Mouse (Mus musculus): ENCODE results near the gene Hivep3. TPM values are rescaled to one million over a fixed set of nuclear protein-coding genes. Genes with fewer than 3 reads are reported as not detected.

Hivep3 gene
- polyA plus RNA-seq, 1 experiment from 2014 or later = 7.8 TPM

GRCm38 (mm10) chr4:119901556-119902491 is 168.2 kb downstream of the Hivep3 start:
- Histone ChIP-seq H3K4me2 (no peak overlapping the region), H3K9me3 (no peaks in the 10 kb centered on the region), H3K4me1 (no peaks in the 10 kb centered on the region), H3K4me3 (replicated peaks) (no peak overlapping the region), H3K9ac (no peak overlapping the region), H3K27me3 (replicated peaks) (no peaks in the 10 kb centered on the region), H3K36me3 (no peaks in the 10 kb centered on the region), H3K27ac (no peak overlapping the region)
- ATAC-seq (ENCODE audit: insufficient read depth, low FRiP score, low read depth) = no peak; the same call in 1 of the 2 replicates
- WGBS = 61% methylated on average over 16 of the region's 16 CpGs

GRCm38 (mm10) chr4:119903328-119903727 is 169.7 kb downstream of the Hivep3 start:
- no peaks in the 10 kb centered on the region for H3K4me1 ChIP-seq
- H3K36me3 ChIP-seq = no peaks in the 10 kb centered on the region
- H3K27ac ChIP-seq = no peak overlapping the region
- H3K4me3 ChIP-seq (replicated peaks) = no peak overlapping the region
- no peaks in the 10 kb centered on the region for H3K9me3 ChIP-seq
- H3K27me3 ChIP-seq (replicated peaks) = no peaks in the 10 kb centered on the region
- no peak overlapping the region for H3K4me2 ChIP-seq
- no peak overlapping the region for H3K9ac ChIP-seq
- peak; percentile 48; the same call in 1 of the 2 replicates for ATAC-seq (ENCODE audit: insufficient read depth, low FRiP score, low read depth)

- ATAC-seq (ENCODE audit: insufficient read depth, low FRiP score, low read depth) = no peak
- no peaks in the 10 kb centered on the region for H3K9me3 ChIP-seq
- WGBS = 24% methylated on average over 1 of the region's 1 CpGs
Observed at GRCm38 (mm10) chr4:119903806-119904205, 170.2 kb downstream of the Hivep3 start.

GRCm38 (mm10) chr4:119904296-119904695 is 170.7 kb downstream of the Hivep3 start:
- Histone ChIP-seq H3K9ac (no peak overlapping the region), H3K36me3 (no peaks in the 10 kb centered on the region), H3K4me3 (replicated peaks) (no peak overlapping the region), H3K27ac (no peak overlapping the region), H3K4me1 (no peaks in the 10 kb centered on the region), H3K27me3 (replicated peaks) (no peaks in the 10 kb centered on the region), H3K4me2 (no peak overlapping the region), H3K9me3 (no peaks in the 10 kb centered on the region)
- 83% methylated on average over 4 of the region's 4 CpGs for WGBS
- ATAC-seq (ENCODE audit: insufficient read depth, low FRiP score, low read depth) = no peak

More at GRCm38 (mm10) chr4:119903806-119904205, 170.2 kb downstream of the Hivep3 start:
- no peak overlapping the region for H3K9ac ChIP-seq
- H3K4me1 ChIP-seq = no peaks in the 10 kb centered on the region
- H3K27me3 ChIP-seq (replicated peaks) = no peaks in the 10 kb centered on the region
- H3K4me3 ChIP-seq (replicated peaks) = no peak overlapping the region
- H3K4me2 ChIP-seq = no peak overlapping the region
- no peak overlapping the region for H3K27ac ChIP-seq
- H3K36me3 ChIP-seq = no peaks in the 10 kb centered on the region

GRCm38 (mm10) chr4:119907106-119907505 is 173.5 kb downstream of the Hivep3 start:
- H3K27me3 ChIP-seq (replicated peaks) = no peaks in the 10 kb centered on the region
- no peak overlapping the region for H3K27ac ChIP-seq
- no peak overlapping the region for H3K4me2 ChIP-seq
- no peaks in the 10 kb centered on the region for H3K9me3 ChIP-seq
- H3K9ac ChIP-seq = no peak overlapping the region
- 84% methylated on average over 4 of the region's 4 CpGs for WGBS
- H3K36me3 ChIP-seq = no peaks in the 10 kb centered on the region
- ATAC-seq (ENCODE audit: insufficient read depth, low FRiP score, low read depth) = no peak
- H3K4me1 ChIP-seq = no peaks in the 10 kb centered on the region
- no peak overlapping the region for H3K4me3 ChIP-seq (replicated peaks)

GRCm38 (mm10) chr4:119911071-119911904 is 177.7 kb downstream of the Hivep3 start:
- Histone ChIP-seq H3K4me2 (no peak overlapping the region), H3K4me3 (replicated peaks) (no peak overlapping the region), H3K27me3 (replicated peaks) (no peaks in the 10 kb centered on the region), H3K4me1 (0 out of 2 replicates have a peak, but pooled peaks cover 2% of the 10 kb centered on the region), H3K36me3 (no peaks in the 10 kb centered on the region), H3K27ac (no peak overlapping the region), H3K9me3 (no peaks in the 10 kb centered on the region), H3K9ac (no peak overlapping the region)
- 70% methylated on average over 13 of the region's 13 CpGs for WGBS
- no peak for ATAC-seq (ENCODE audit: insufficient read depth, low FRiP score, low read depth)

- no peak overlapping the region for H3K4me2 ChIP-seq
- WGBS = 57% methylated on average over 2 of the region's 2 CpGs
- 0 out of 2 replicates have a peak, but pooled peaks cover 2% of the 10 kb centered on the region for H3K4me1 ChIP-seq
- H3K9me3 ChIP-seq = no peaks in the 10 kb centered on the region
- no peaks in the 10 kb centered on the region for H3K27me3 ChIP-seq (replicated peaks)
- no peak for ATAC-seq (ENCODE audit: insufficient read depth, low FRiP score, low read depth)
- H3K27ac ChIP-seq = no peak overlapping the region
- no peaks in the 10 kb centered on the region for H3K36me3 ChIP-seq
- no peak overlapping the region for H3K4me3 ChIP-seq (replicated peaks)
- no peak overlapping the region for H3K9ac ChIP-seq
Observed at GRCm38 (mm10) chr4:119912216-119912615, 178.6 kb downstream of the Hivep3 start.

- peak; percentile 73 for ATAC-seq (ENCODE audit: insufficient read depth, low FRiP score, low read depth)
- no peaks in the 10 kb centered on the region for H3K27me3 ChIP-seq (replicated peaks)
- H3K36me3 ChIP-seq = no peaks in the 10 kb centered on the region
- no peak overlapping the region for H3K4me2 ChIP-seq
- H3K9ac ChIP-seq = no peak overlapping the region
- WGBS = 27% methylated on average over 4 of the region's 4 CpGs
- 0 out of 2 replicates have a peak, but pooled peaks cover 2% of the 10 kb centered on the region for H3K4me1 ChIP-seq
- 0 out of 2 replicates have a peak overlapping the region, but pooled peaks have one; percentile 31 for H3K27ac ChIP-seq
- no peaks in the 10 kb centered on the region for H3K9me3 ChIP-seq
- no peak overlapping the region for H3K4me3 ChIP-seq (replicated peaks)
Observed at GRCm38 (mm10) chr4:119914194-119914593, 180.6 kb downstream of the Hivep3 start.

GRCm38 (mm10) chr4:119915069-119915468 is 181.5 kb downstream of the Hivep3 start:
- no peak for ATAC-seq (ENCODE audit: insufficient read depth, low FRiP score, low read depth)
- Histone ChIP-seq H3K4me1 (0 out of 2 replicates have a peak, but pooled peaks cover 2% of the 10 kb centered on the region), H3K36me3 (no peaks in the 10 kb centered on the region), H3K4me3 (replicated peaks) (no peak overlapping the region), H3K9me3 (no peaks in the 10 kb centered on the region), H3K27me3 (replicated peaks) (no peaks in the 10 kb centered on the region), H3K9ac (no peak overlapping the region), H3K4me2 (no peak overlapping the region), H3K27ac (no peak overlapping the region)
- 48% methylated on average over 2 of the region's 2 CpGs for WGBS

DNA sequence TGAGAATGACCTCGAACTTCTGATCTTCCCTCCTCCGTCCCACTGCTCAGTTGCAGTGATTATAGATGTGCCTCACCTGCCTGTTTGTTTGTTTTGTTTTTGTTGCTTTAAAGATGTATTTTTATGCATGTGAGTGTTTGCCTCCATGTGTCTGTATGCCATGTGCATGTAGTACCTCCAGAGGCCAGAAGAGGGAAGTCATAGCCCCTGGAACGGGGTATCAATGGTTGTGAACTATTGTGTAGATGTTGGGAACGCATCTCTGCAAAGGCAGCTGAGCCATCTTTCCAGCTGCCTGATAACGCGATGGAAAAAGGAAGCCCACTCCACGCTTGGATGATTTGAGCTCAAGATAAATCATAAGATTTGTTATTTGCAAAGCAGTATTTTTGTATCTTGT is 183.9 kb downstream of the Hivep3 start:
- H3K9me3 ChIP-seq = no peaks in the 10 kb centered on the region
- H3K9ac ChIP-seq = no peak overlapping the region
- H3K4me3 ChIP-seq (replicated peaks) = no peak overlapping the region
- H3K36me3 ChIP-seq = no peaks in the 10 kb centered on the region
- H3K27me3 ChIP-seq (replicated peaks) = no peaks in the 10 kb centered on the region
- 71% methylated on average over 7 of the region's 7 CpGs for WGBS
- H3K4me1 ChIP-seq = 0 out of 2 replicates have a peak, but pooled peaks cover 2% of the 10 kb centered on the region
- no peak overlapping the region for H3K4me2 ChIP-seq
- no peak for ATAC-seq (ENCODE audit: insufficient read depth, low FRiP score, low read depth)
- no peak overlapping the region for H3K27ac ChIP-seq

DNA sequence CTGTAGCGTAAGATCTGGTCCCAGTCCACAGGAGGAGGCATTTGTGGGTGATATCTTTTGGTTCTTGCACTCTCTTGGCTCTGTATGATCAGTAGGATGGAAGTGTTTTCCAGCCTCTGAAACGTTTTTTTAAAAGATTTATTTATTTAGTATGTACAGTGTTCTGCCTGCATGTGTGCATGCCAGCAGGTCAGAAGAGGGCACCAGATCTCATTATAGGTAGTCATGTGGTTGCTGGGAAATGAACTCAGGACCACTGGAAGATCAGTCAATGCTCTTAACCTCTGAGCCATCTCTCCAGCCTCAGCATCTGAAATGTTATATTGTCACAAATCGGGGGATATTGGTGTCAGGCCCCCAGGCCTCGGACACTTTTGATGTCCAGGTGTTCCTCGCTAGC is 185.8 kb downstream of the Hivep3 start:
- no peak overlapping the region for H3K4me2 ChIP-seq
- H3K4me3 ChIP-seq (replicated peaks) = no peak overlapping the region
- H3K4me1 ChIP-seq = 0 out of 2 replicates have a peak, but pooled peaks cover 2% of the 10 kb centered on the region
- 72% methylated on average over 5 of the region's 5 CpGs for WGBS
- no peak for ATAC-seq (ENCODE audit: insufficient read depth, low FRiP score, low read depth)
- no peaks in the 10 kb centered on the region for H3K9me3 ChIP-seq
- no peak overlapping the region for H3K9ac ChIP-seq
- no peaks in the 10 kb centered on the region for H3K27me3 ChIP-seq (replicated peaks)
- H3K36me3 ChIP-seq = no peaks in the 10 kb centered on the region
- no peak overlapping the region for H3K27ac ChIP-seq

Data from stomach, embryonic 15.5 days (tissue).